Mouse (Mus musculus) liver, embryonic 14.5 days (tissue): ENCODE measurements around the gene Tdrd3.

Source experiments
- CTCF ChIP-seq: IDR thresholded peaks from 2 replicates; pipeline ENCODE4 v1.5.1; 2016; ENCODE audit warnings: antibody characterized with exemption, low read depth, control low read depth
- EP300 ChIP-seq: IDR thresholded peaks from 2 replicates; pipeline ENCODE4 v1.6.1; 2016; ENCODE audit warnings: antibody characterized with exemption, low read depth

- TF ChIP-seq EP300 = no peak
- TF ChIP-seq CTCF = no peak
Measured at GRCm38 (mm10) chr14:87569471-87569870, 153.0 kb downstream of the Tdrd3 start.
